In genomic region chr3:145166741-145167140, GRCm38 (mm10) we compare ENCODE assay signal across 26 mouse cellular contexts.
"Had no signal": no experiment of that assay in that cellular context is flagged by ENCODE, and none has a peak within 500 bp of the region (broad histone marks: within the 10 kb centered on the region; RNA-seq: fewer than 3 reads in every experiment).

No protein-coding gene starts in this region.

- H3K27me3 ChIP-seq: heart, embryonic 13.5 days; heart, embryonic 15.5 days; hindbrain, embryonic 13.5 days; hindbrain, embryonic 15.5 days; intestine, embryonic 15.5 days; limb, embryonic 13.5 days; limb, embryonic 15.5 days; liver, embryonic 13.5 days had no signal

- H3K9me3 ChIP-seq: heart, embryonic 10.5 days; heart, embryonic 13.5 days; heart, embryonic 15.5 days; hindbrain, embryonic 13.5 days; hindbrain, embryonic 15.5 days; intestine, embryonic 15.5 days; limb, embryonic 13.5 days; limb, embryonic 15.5 days; liver, embryonic 13.5 days had no signal

- H3K9ac ChIP-seq: heart, embryonic 13.5 days; heart, embryonic 15.5 days; hindbrain, embryonic 13.5 days; hindbrain, embryonic 15.5 days; intestine, embryonic 15.5 days; limb, embryonic 13.5 days; limb, embryonic 15.5 days; liver, embryonic 13.5 days had no signal

- H3K4me2 ChIP-seq: heart, embryonic 13.5 days; heart, embryonic 15.5 days; hindbrain, embryonic 13.5 days; hindbrain, embryonic 15.5 days; intestine, embryonic 15.5 days; limb, embryonic 13.5 days; limb, embryonic 15.5 days; liver, embryonic 11.5 days; liver, embryonic 13.5 days had no signal

- H3K36me3 ChIP-seq: heart, embryonic 10.5 days; heart, embryonic 13.5 days; heart, embryonic 15.5 days; hindbrain, embryonic 13.5 days; hindbrain, embryonic 15.5 days; intestine, embryonic 15.5 days; limb, embryonic 13.5 days; limb, embryonic 15.5 days; liver, embryonic 13.5 days had no signal

- H3K4me1 ChIP-seq: heart, embryonic 10.5 days; heart, embryonic 13.5 days; heart, embryonic 15.5 days; hindbrain, embryonic 13.5 days; hindbrain, embryonic 15.5 days; intestine, embryonic 15.5 days; limb, embryonic 13.5 days; limb, embryonic 15.5 days; liver, embryonic 13.5 days had no signal

- ATAC-seq: inflammation-experienced regulatory T-cells, adult 6 months; intestine, embryonic 15.5 days; intestine, postnatal 0 days had no signal

- H3K27ac ChIP-seq: gastrocnemius, adult 2 months; heart, embryonic 10.5 days; heart, embryonic 13.5 days; heart, embryonic 15.5 days; hindbrain, embryonic 13.5 days; hindbrain, embryonic 15.5 days; intestine, embryonic 15.5 days; layer of hippocampus, adult 2 months; left cerebral cortex, adult 2 months; limb, embryonic 13.5 days; limb, embryonic 15.5 days; liver, embryonic 13.5 days had no signal

- H3K4me3 ChIP-seq: gastrocnemius, adult 2 months; heart, embryonic 10.5 days; heart, embryonic 13.5 days; heart, embryonic 15.5 days; hindbrain, embryonic 13.5 days; hindbrain, embryonic 15.5 days; intestine, embryonic 15.5 days; layer of hippocampus, adult 2 months; left cerebral cortex, adult 2 months; limb, embryonic 13.5 days; limb, embryonic 15.5 days; liver, embryonic 13.5 days had no signal

- DNase-seq: gastrocnemius, adult 2 months; gastrocnemius, postnatal 10 days; gastrocnemius, postnatal 25 days; heart, adult 18-20 months; heart, postnatal 14 days; heart, postnatal 36 days; kidney, adult 18-20 months; kidney, adult 8-10 months; kidney, postnatal 10 days; kidney, postnatal 25 days; kidney, postnatal 4 days; left cerebral cortex, postnatal 4 days; liver, embryonic 13.5 days had no signal
